Mouse (Mus musculus) gastrocnemius, postnatal 36 days (tissue): ENCODE results near the gene Uqcc3. TPM values are rescaled to one million over a fixed set of nuclear protein-coding genes. Genes with fewer than 3 reads are reported as not detected.

Experiments used
- DNase-seq, 2 experiments: peaks; one replicate each; pipeline ENCODE4 v3.0.0; 2022
- intact Hi-C: fragments of 180-260 bp; cut with DNase I; formaldehyde crosslinking; loops from one replicate; pipeline ENCODE4 v1.15.1; 2025
- long read RNA-seq, 2 experiments: library from polyadenylated mRNA; stranded (forward); transcript quantifications; one replicate each; pipeline ENCODE4 v2.0.0; 2021
- total RNA-seq, 2 experiments: library from RNA; stranded (reverse); gene quantifications; 2 replicates each; pipeline ENCODE4 v1.2.3; 2021

Gene Uqcc3
- total RNA-seq, result 10 to 100 TPM; 56.4 to 67.2 TPM
- long read RNA-seq, experiment 1, transcript Uqcc3-201 (2 exons, 821 nt), result major isoform, 275 of 284 reads
- long read RNA-seq, experiment 1, partial matches to known transcripts, result 7 of 284 reads
- long read RNA-seq, experiment 1, other reads (novel, unspliced or antisense), result 2 of 284 reads
- long read RNA-seq, experiment 2, transcript Uqcc3-201 (2 exons, 821 nt), result major isoform, 192 of 203 reads
- long read RNA-seq, experiment 2, partial matches to known transcripts, result 10 of 203 reads
- long read RNA-seq, experiment 2, other reads (novel, unspliced or antisense), result 1 of 203 reads

GRCm38 (mm10) chr19:8880311-8881033, at the start of gene Uqcc3:
TSS of gene Uqcc3 (minus strand) at chr19:8880923.
- peak; percentile 83 to 84 for DNase-seq
- intact Hi-C loops, result no loop called here

- intact Hi-C loops, result no loop called here
- no peak for DNase-seq
These were observed 49.4 kb upstream of the Uqcc3 start for GRCm38 (mm10) chr19:8930117-8930516.

- intact Hi-C loops, result loop anchor here (2.0 kb wide), 1 partner anchor 57 kb away; no protein-coding TSS in a partner anchor
These were observed 48.7 kb upstream of the Uqcc3 start, which contains the start of the genes Rom1 and Eml3 for GRCm38 (mm10) chr19:8929224-8930088. TSS of gene Rom1 (minus strand) at chr19:8929356. TSS of gene Eml3 (plus strand) at chr19:8929552.

GRCm38 (mm10) chr19:8928689-8929223, 48.0 kb upstream of the Uqcc3 start:
- intact Hi-C loops, result loop anchor here (2.0 kb wide), 1 partner anchor 56 kb away; no protein-coding TSS in a partner anchor
- peak in 1 of 2 experiments; percentile 31 for DNase-seq

More at GRCm38 (mm10) chr19:8929224-8930088, 48.7 kb upstream of the Uqcc3 start, which contains the start of the genes Rom1 and Eml3:
- peak; percentile 93 to 96 for DNase-seq

GRCm38 (mm10) chr19:8927891-8928525, 47.3 kb upstream of the Uqcc3 start:
- intact Hi-C loops, result loop anchor here (2.0 kb wide), 1 partner anchor 55 kb away; no protein-coding TSS in a partner anchor
- DNase-seq, result no peak

- intact Hi-C loops, result no loop called here
These were observed 46.0 kb upstream of the Uqcc3 start for GRCm38 (mm10) chr19:8926766-8927165.

GRCm38 (mm10) chr19:8921741-8922140, 41.0 kb upstream of the Uqcc3 start:
- DNase-seq, result no peak
- intact Hi-C loops, result no loop called here

More at GRCm38 (mm10) chr19:8926766-8927165, 46.0 kb upstream of the Uqcc3 start:
- DNase-seq, result no peak

- DNase-seq, result no peak
- intact Hi-C loops, result no loop called here
These were observed 40.1 kb upstream of the Uqcc3 start for GRCm38 (mm10) chr19:8920836-8921291.

- intact Hi-C loops, result no loop called here
- DNase-seq, result peak; percentile 95
These were observed 39.5 kb upstream of the Uqcc3 start, which contains the start of gene B3gat3 for GRCm38 (mm10) chr19:8920073-8920736. TSS of gene B3gat3 (plus strand) at chr19:8920374.

GRCm38 (mm10) chr19:8919684-8920072, 39.0 kb upstream of the Uqcc3 start:
- intact Hi-C loops, result no loop called here
- DNase-seq, result no peak

- intact Hi-C loops, result no loop called here
- no peak for DNase-seq
These were observed 38.3 kb upstream of the Uqcc3 start for GRCm38 (mm10) chr19:8919000-8919399.

GRCm38 (mm10) chr19:8914212-8914611, 33.5 kb upstream of the Uqcc3 start:
- no peak for DNase-seq

GRCm38 (mm10) chr19:8911810-8912209, 31.1 kb upstream of the Uqcc3 start:
- intact Hi-C loops, result loop anchor here (1.0 kb wide), 1 partner anchor 23 kb away; no protein-coding TSS in a partner anchor
- no peak for DNase-seq

More at GRCm38 (mm10) chr19:8914212-8914611, 33.5 kb upstream of the Uqcc3 start:
- intact Hi-C loops, result no loop called here

- intact Hi-C loops, result no loop called here
- DNase-seq, result no peak
These were observed 27.8 kb upstream of the Uqcc3 start for GRCm38 (mm10) chr19:8908531-8908930.

- no peak for DNase-seq
- intact Hi-C loops, result no loop called here
These were observed 22.7 kb upstream of the Uqcc3 start for GRCm38 (mm10) chr19:8903412-8903811.

- DNase-seq, result no peak
- intact Hi-C loops, result no loop called here
These were observed 18.4 kb upstream of the Uqcc3 start for GRCm38 (mm10) chr19:8899079-8899478.

- no peak for DNase-seq
- intact Hi-C loops, result no loop called here
These were observed 17.9 kb upstream of the Uqcc3 start for GRCm38 (mm10) chr19:8898576-8898975.

- intact Hi-C loops, result no loop called here
These were observed 17.3 kb upstream of the Uqcc3 start, which contains the start of gene Ganab for GRCm38 (mm10) chr19:8897865-8898495. TSS of gene Ganab (plus strand) at chr19:8898071.

More at GRCm38 (mm10) chr19:8897865-8898495, 17.3 kb upstream of the Uqcc3 start, which contains the start of gene Ganab:
- peak; percentile 89 to 93 for DNase-seq
